Mouse (Mus musculus) neural tube, embryonic 15.5 days (tissue): ENCODE measurements around the gene Qrich2. TPM values are rescaled to one million over a fixed set of nuclear protein-coding genes. Genes with fewer than 3 reads are reported as not detected.

Source experiments
- ATAC-seq: fragments of 200-750 bp; cut with Nextera tagmentation; 2 replicates; pipeline ENCODE4 v1.8.0; 2017; ENCODE audit warnings: mild to moderate bottlenecking, moderate TSS enrichment, moderate library complexity; ENCODE audit not compliant: low FRiP score
- H3K27ac ChIP-seq: fragments of 300-500 bp; sonication (generic); replicated peaks from 2 replicates; pipeline ENCODE4 v1.5.1; 2015; ENCODE audit warnings: mild to moderate bottlenecking, inconsistent platforms
- H3K27me3 ChIP-seq: fragments of 300-500 bp; sonication (generic); replicated peaks from 2 replicates; pipeline ENCODE4 v1.6.1; 2015; ENCODE audit warnings: inconsistent platforms
- H3K36me3 ChIP-seq: fragments of 300-500 bp; sonication (generic); 2 replicates; pipeline ENCODE4 v1.6.1; 2015; ENCODE audit warnings: inconsistent platforms
- H3K4me1 ChIP-seq: fragments of 300-500 bp; sonication (generic); 2 replicates; pipeline ENCODE4 v1.6.1; 2015; ENCODE audit warnings: inconsistent platforms
- H3K4me2 ChIP-seq: fragments of 300-500 bp; sonication (generic); 2 replicates; pipeline ENCODE4 v1.6.1; 2015; ENCODE audit warnings: inconsistent platforms, mild to moderate bottlenecking, moderate library complexity
- H3K4me3 ChIP-seq: fragments of 300-500 bp; sonication (generic); replicated peaks from 2 replicates; pipeline ENCODE4 v1.5.1; 2015; ENCODE audit warnings: mild to moderate bottlenecking, inconsistent platforms
- H3K9ac ChIP-seq: fragments of 300-500 bp; sonication (generic); replicated peaks from 2 replicates; pipeline ENCODE4 v1.6.1; 2015; ENCODE audit warnings: mild to moderate bottlenecking, inconsistent platforms
- H3K9me3 ChIP-seq: fragments of 300-500 bp; sonication (generic); replicated peaks from 2 replicates; pipeline ENCODE4 v1.6.1; 2016; ENCODE audit warnings: inconsistent platforms
- WGBS: fragments of 180-500 bp; shearing (Covaris S2); methylation state at CpG from one replicate; pipeline ENCODE4 v1.1.7; 2015; ENCODE audit warnings: mixed read lengths; 5-methylcytosine and 5-hydroxymethylcytosine counted together
- polyA plus RNA-seq: library from polyadenylated mRNA; unstranded; fragments of >200 nt; fragmentation: Nextera tagmentation; extraction: Ambion mirVana; gene quantifications from 2 replicates; pipeline ENCODE4 v1.2.1, GENCODE M21; 2015

Qrich2 gene
- polyA plus RNA-seq, 1 experiment from 2014 or later, result not detected

- H3K4me2 ChIP-seq, result no peak overlapping the region
- peaks cover 12% of the 10 kb centered on the region for H3K27me3 ChIP-seq
- 75% methylated on average over 15 of the region's 15 CpGs for WGBS
Measured at GRCm38 (mm10) chr11:116442129-116442866, 23.7 kb downstream of the Qrich2 start.

DNA sequence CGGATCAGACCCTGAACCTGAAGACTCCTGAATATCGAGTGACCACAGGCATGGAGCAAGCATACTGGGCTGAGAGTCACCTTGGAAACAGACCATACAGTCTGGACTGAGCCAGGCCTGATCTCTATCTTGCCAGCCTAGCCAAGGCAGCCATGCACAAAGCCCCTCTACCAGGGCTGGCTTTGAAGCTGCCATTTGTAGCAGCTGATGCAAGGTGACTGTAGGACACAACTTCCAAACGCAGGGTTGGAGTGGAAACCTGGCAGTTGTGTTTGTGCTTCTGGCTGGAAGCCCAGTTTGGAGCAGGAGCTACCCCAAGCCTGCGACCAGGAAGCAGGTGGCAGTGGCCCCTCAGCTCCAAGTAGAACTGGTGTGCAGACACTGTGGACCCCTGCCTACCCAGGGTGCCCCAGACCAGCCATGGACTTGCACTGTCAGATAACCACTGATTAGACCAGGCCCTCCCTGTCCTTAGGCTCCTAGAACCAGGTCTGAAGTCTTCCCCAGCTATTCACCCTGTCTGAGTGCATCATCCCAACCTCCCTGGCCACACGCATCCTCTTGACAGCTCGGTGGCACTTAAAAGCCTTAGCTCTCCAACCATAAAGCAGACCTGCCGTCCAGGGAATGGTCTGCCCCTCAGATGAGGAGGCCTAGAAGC is 25.5 kb downstream of the Qrich2 start:
- no peak overlapping the region for H3K9ac ChIP-seq
- H3K27me3 ChIP-seq, result no peaks in the 10 kb centered on the region
- no peaks in the 10 kb centered on the region for H3K9me3 ChIP-seq
- no peak overlapping the region for H3K4me3 ChIP-seq
- WGBS, result 78% methylated on average over 7 of the region's 7 CpGs
- no peak for ATAC-seq
- H3K4me1 ChIP-seq, result peaks cover 22% of the 10 kb centered on the region
- no peak overlapping the region for H3K4me2 ChIP-seq
- H3K36me3 ChIP-seq, result peaks cover 19% of the 10 kb centered on the region; the same call in 1 of the 2 replicates
- no peak overlapping the region for H3K27ac ChIP-seq

More at GRCm38 (mm10) chr11:116442129-116442866, 23.7 kb downstream of the Qrich2 start:
- Histone ChIP-seq H3K9me3 (no peaks in the 10 kb centered on the region), H3K27ac (no peak overlapping the region), H3K4me3 (no peak overlapping the region), H3K36me3 (peaks cover 13% of the 10 kb centered on the region; the same call in 1 of the 2 replicates), H3K4me1 (peaks cover 12% of the 10 kb centered on the region), H3K9ac (no peak overlapping the region)
- ATAC-seq, result no peak

DNA sequence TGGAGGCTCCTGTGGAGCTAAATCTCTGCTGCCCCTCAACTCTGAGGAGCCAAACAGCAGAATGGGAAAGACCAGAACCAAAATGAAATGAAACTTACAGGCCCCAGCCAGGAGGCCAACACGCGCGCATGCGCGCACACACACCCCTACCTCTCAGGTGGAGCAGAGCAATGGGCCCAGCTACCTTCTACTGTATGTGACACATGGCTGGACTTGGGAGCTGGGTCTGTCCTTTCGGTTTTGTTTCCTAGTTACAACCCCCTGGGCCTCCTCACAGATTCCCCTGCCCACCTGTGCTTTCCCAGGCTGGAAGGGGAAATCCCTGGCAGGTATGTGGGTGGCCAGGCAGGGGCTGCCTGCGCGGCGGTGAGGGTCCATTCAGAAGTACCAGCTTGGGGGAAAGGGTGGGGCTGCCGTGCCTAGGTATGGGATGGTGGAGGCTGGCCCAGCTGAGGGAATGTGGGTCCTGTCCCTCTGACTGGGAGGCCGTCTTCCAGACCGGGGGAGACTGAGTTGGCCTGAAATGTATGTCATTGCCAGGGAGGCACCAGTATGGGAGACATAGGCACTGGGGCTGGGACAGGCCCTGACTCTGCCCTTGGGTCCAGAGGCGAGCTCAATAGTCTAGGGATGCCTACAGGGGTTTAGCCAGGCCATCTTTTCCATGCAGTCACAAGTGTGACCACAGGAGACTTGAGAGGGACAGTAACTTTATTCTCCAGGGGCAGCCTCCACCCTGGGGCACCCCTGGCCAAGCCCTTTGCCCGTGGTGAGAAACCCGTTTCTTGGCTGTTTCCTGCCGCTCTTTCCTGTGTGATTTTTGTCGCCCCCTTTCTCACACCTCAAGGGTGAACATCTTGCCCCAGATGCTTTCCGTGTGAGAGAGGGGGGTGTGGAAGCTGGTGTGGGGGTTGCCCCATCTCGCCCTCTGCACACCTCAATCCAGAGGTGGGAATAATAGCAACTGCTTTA is 26.5 kb downstream of the Qrich2 start:
- no peak overlapping the region for H3K27ac ChIP-seq
- H3K4me2 ChIP-seq, result no peak overlapping the region
- WGBS, result 87% methylated on average over 19 of the region's 19 CpGs

GRCm38 (mm10) chr11:116437541-116437940 is 28.5 kb downstream of the Qrich2 start:
- Histone ChIP-seq H3K9me3 (no peaks in the 10 kb centered on the region), H3K9ac (no peak overlapping the region), H3K4me2 (peak overlapping the region; percentile 79; the same call in 1 of the 2 replicates), H3K4me3 (no peak overlapping the region), H3K27ac (0 out of 2 replicates have a peak overlapping the region, but pooled peaks have one; percentile 18), H3K36me3 (peaks cover 19% of the 10 kb centered on the region; the same call in 1 of the 2 replicates), H3K4me1 (peaks cover 30% of the 10 kb centered on the region), H3K27me3 (no peaks in the 10 kb centered on the region)
- 80% methylated on average over 11 of the region's 11 CpGs for WGBS
- no peak for ATAC-seq

More for the DNA sequence above, 26.5 kb downstream of the Qrich2 start:
- H3K9ac ChIP-seq, result no peak overlapping the region
- H3K36me3 ChIP-seq, result peaks cover 19% of the 10 kb centered on the region; the same call in 1 of the 2 replicates
- H3K9me3 ChIP-seq, result no peaks in the 10 kb centered on the region
- H3K27me3 ChIP-seq, result no peaks in the 10 kb centered on the region
- no peak overlapping the region for H3K4me3 ChIP-seq
- peaks cover 28% of the 10 kb centered on the region for H3K4me1 ChIP-seq
- no peak for ATAC-seq

DNA sequence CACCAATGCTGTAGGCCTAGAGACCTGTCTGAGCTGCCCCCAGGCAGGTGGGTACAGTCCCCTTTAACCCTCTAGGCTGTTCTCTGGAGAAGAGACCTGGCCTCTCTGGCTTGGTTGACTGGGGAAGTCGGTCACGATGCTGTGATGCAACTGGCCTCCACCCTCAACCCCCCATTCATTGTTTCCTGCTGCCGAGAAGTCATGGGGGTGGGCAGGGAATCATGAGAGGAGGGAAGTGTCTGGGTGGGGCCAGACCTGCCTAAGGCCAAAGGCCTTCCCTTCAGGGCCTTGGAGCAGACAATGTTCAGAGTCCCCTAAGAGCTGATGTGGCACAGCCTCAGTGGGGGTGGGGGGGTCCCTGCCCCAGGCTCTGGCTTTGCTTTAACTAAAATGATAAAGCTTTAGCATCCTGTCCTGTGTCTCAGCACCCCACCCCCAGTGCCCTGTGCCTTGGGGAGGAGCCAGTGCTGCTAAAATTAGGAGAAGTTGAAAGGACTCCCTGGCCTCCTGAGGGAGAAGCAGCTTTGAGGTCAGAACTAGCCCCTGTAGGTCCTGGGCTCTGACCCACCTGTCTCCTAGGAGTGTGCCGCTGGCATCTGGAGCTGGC is 29.2 kb downstream of the Qrich2 start:
- no peaks in the 10 kb centered on the region for H3K27me3 ChIP-seq
- H3K36me3 ChIP-seq, result peaks cover 19% of the 10 kb centered on the region; the same call in 1 of the 2 replicates
- WGBS, result 64% methylated on average over 4 of the region's 4 CpGs
- H3K4me2 ChIP-seq, result peak overlapping the region; percentile 79
- H3K27ac ChIP-seq, result no peak overlapping the region; the same call in 1 of the 2 replicates
- peak overlapping the region; percentile 15; the same call in 1 of the 2 replicates for H3K9ac ChIP-seq
- H3K4me1 ChIP-seq, result peaks cover 30% of the 10 kb centered on the region
- no peak overlapping the region for H3K4me3 ChIP-seq
- no peaks in the 10 kb centered on the region for H3K9me3 ChIP-seq
- no peak for ATAC-seq

DNA sequence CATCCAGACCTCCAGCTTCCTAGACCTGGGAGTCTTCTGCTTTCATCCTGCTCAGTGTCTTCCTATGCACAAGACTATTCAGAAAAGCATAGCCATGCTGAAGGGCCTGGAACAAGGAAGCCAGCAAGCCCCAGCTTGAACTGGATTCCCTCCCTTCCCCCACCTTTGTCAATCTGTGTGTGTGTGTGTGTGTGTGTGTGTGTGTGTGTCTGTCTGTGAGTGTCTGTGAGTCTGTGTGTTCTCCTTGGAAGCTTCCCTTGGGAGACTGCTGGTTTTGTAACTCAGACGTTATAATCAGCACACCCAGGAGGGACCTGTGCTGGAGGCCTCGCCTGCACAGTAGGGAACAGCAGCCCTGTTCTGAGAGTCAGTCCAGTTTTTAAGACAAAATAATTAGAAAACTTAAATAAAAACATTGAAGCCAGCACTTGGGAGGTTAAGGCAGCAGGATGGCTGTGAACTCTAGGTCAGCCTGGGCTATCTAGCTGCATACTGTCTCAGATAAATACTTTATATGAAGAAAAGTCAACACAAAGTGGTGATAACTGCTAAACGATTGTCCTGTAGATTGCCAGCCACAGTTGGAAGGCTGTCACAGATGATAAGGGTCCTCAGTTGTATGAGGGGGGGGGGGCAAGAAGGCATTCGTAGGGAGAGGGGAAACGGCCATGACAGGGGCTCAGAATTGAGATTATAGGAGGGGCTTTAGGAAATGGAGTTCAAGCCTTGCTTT is 29.9 kb downstream of the Qrich2 start:
- WGBS, result 58% methylated on average over 5 of the region's 5 CpGs
- peak overlapping the region; percentile 15 for H3K9ac ChIP-seq

GRCm38 (mm10) chr11:116434967-116435752 is 30.9 kb downstream of the Qrich2 start:
- H3K36me3 ChIP-seq, result peaks cover 19% of the 10 kb centered on the region; the same call in 1 of the 2 replicates
- ATAC-seq, result no peak
- 50% methylated on average over 12 of the region's 12 CpGs for WGBS

More for the DNA sequence above, 29.9 kb downstream of the Qrich2 start:
- no peak for ATAC-seq
- no peaks in the 10 kb centered on the region for H3K9me3 ChIP-seq
- H3K4me3 ChIP-seq, result peak overlapping the region; percentile 14; the same call in 1 of the 2 replicates
- H3K27me3 ChIP-seq, result 0 out of 2 replicates have a peak, but pooled peaks cover 1% of the 10 kb centered on the region
- peak overlapping the region; percentile 25; the same call in 1 of the 2 replicates for H3K27ac ChIP-seq
- peaks cover 31% of the 10 kb centered on the region for H3K4me1 ChIP-seq
- peaks cover 19% of the 10 kb centered on the region; the same call in 1 of the 2 replicates for H3K36me3 ChIP-seq
- H3K4me2 ChIP-seq, result peak overlapping the region; percentile 79

DNA sequence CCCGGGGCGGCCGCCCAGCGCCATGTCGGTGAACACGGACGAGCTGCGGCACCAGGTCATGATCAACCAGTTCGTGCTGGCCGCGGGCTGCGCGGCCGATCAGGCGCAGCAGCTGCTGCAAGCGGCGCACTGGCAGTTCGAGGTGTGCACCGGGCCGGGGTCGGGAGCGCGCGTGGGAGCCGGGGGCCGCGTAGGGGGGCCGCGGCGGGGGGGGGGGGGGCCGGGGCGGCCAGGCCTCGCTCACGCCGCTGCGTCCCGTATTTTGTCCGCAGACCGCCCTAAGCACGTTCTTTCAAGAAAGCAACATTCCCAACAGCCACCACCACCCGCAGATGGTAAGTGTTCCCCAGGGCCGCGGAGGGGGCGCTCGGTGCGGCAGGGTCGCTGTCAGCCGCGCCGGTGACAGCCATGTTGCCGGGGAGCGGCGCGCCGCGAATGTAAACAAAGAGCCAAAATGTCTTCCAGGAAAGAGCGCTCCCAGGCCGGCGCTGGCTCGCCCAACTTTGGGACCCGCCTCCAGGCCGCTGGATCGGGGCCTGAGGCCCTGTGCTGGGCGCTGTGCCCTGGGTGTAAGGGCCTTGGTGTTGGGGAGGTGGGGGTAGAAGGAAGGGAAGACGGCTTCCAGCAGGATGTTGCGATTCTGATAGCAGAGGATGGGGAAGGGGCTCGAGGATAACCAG is 31.6 kb downstream of the Qrich2 start:
- ATAC-seq, result peak; percentile 65
- peaks cover 16% of the 10 kb centered on the region; the same call in 1 of the 2 replicates for H3K36me3 ChIP-seq
- peak overlapping the region; percentile 70 for H3K4me3 ChIP-seq
- 0% methylated on average over 30 of the region's 67 CpGs for WGBS
- peak overlapping the region; percentile 92 for H3K27ac ChIP-seq
- peak overlapping the region; percentile 85 for H3K9ac ChIP-seq
- H3K4me1 ChIP-seq, result peaks cover 33% of the 10 kb centered on the region
- H3K4me2 ChIP-seq, result peak overlapping the region; percentile 79
- H3K9me3 ChIP-seq, result no peaks in the 10 kb centered on the region
- H3K27me3 ChIP-seq, result 0 out of 2 replicates have a peak, but pooled peaks cover 3% of the 10 kb centered on the region

More at GRCm38 (mm10) chr11:116434967-116435752, 30.9 kb downstream of the Qrich2 start:
- Histone ChIP-seq H3K27ac (peak overlapping the region; percentile 92), H3K9ac (peak overlapping the region; percentile 85), H3K4me2 (peak overlapping the region; percentile 79), H3K4me1 (peaks cover 33% of the 10 kb centered on the region), H3K9me3 (no peaks in the 10 kb centered on the region), H3K4me3 (peak overlapping the region; percentile 70), H3K27me3 (0 out of 2 replicates have a peak, but pooled peaks cover 3% of the 10 kb centered on the region)
